Mouse (Mus musculus) c-Kit-positive CD71-positive TER-119-negative erythroid progenitor cells, embryonic 14.5 days (primary cell): ENCODE data around the gene Camta1.

ENCODE experiments used
- DNase-seq: peaks from one replicate; pipeline ENCODE4 v3.0.0-alpha.2; 2013; ENCODE audit warnings: low read depth

Gene Camta1

DNA sequence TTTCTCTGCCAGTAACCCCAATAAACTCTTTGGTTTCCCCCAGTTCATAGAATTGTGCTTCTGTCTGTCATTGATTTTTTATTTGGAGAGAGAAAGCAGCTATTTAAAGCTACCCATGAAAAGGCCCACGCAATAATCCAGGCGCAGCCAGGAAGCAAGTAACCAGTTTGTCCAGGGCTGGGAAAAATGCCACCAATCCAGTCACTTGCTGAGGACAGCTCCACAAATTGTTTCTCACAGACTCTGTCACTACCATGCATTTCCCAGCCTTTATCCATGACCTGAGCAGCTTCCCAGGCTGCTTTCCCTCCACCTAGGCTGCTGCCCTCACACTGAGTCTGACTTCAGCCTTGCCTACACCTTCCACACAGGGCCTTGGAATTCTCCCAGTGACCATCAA is 413.3 kb downstream of the Camta1 start:
- no peak for DNase-seq

DNA sequence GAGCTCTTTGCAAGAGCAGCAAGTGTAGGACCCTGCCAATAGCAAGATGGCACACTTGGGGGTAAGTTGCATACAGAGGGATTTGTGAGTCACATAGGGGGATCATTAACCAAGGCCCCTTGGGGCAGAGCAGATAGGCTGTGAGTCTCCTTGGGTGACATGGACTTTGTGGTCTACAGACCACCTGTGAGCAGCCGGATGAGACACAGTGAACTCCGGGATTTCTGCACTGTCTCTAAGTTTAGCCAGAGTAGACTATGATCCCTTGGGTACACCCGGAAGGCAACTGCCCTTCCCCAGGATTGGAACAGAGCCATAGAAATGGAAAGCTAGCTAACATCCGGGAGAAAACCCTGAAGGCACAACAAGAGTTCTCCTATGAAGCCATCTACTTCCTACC is 417.0 kb downstream of the Camta1 start:
- DNase-seq = no peak

GRCm38 (mm10) chr4:151438561-151438960 is 423.1 kb downstream of the Camta1 start:
- DNase-seq = no peak

GRCm38 (mm10) chr4:151437859-151438258 is 423.8 kb downstream of the Camta1 start:
- DNase-seq = no peak

- no peak for DNase-seq
Measured at GRCm38 (mm10) chr4:151425133-151425532, 436.5 kb downstream of the Camta1 start.

- no peak for DNase-seq
Measured at GRCm38 (mm10) chr4:151422922-151423321, 438.8 kb downstream of the Camta1 start.

DNA sequence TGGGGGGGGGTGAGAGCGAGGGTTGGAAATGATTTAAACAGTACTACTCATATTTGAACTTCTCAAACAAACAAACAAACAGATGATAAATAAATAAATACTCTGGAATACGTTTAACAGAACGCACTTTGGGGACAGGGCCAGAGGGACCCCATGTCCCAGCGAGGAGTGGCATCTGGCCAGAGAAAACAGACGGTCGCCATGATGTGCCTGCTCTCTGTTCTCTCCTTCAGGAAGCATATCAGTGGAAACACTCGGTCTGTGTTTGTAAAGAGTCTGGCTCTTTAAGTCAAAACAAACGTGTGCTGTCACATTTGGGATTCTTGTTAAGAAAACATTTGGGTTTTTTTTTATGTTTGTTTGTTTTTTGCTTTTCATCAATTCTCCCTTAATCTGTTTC is 439.3 kb downstream of the Camta1 start:
- no peak for DNase-seq

DNA sequence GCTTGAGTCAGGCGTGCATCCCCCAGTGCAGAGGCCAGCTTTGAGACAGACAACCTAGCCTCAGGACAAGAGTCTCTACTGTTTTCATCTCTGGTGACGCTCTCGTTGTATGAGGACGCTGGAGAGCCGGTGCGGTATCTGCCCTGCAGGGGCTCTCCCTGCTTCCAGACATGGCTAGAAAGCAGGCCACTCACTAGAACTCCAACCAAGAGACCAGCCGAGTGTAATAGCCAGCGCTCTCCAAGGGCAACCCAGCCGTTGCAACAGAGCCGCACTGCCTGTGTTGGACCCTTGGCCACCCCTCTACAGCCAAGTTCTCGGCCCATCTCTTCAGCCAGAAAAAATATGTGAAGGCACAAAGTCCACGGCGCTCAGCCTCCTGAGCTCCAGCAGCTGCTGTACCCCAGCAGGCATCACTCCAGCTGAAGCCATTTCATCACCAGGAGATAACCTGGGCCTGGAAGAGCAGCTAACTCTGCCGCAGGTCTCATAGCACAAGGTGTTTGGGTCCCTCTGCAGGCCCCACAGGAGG is 443.3 kb downstream of the Camta1 start:
- no peak for DNase-seq

DNA sequence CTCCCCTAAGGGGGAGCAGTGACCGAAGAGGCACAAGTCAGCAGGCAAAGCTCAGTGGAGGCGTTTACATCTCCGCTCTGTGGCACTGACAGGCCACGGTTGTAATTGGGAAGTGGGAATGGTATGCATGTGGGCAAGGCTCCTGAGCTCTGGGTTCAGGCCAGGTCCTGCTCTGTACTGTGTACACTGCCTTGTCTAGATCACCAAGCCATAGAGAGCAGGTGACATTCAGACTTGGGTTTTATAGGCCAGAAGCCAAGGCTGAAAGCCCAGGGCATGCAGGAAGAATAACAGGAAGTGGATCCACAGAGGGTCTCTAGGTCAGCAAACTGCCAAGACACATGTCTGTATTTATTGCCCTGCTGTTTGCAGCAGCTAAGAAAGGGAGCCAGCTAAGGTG is 445.9 kb downstream of the Camta1 start:
- no peak for DNase-seq

GRCm38 (mm10) chr4:151415376-151415775 is 446.3 kb downstream of the Camta1 start:
- DNase-seq = no peak

- no peak for DNase-seq
Measured at GRCm38 (mm10) chr4:151414952-151415351, 446.7 kb downstream of the Camta1 start.

GRCm38 (mm10) chr4:151411641-151412061 is 450.0 kb downstream of the Camta1 start:
- DNase-seq = no peak

- DNase-seq = no peak
Measured at GRCm38 (mm10) chr4:151411016-151411415, 450.7 kb downstream of the Camta1 start.

DNA sequence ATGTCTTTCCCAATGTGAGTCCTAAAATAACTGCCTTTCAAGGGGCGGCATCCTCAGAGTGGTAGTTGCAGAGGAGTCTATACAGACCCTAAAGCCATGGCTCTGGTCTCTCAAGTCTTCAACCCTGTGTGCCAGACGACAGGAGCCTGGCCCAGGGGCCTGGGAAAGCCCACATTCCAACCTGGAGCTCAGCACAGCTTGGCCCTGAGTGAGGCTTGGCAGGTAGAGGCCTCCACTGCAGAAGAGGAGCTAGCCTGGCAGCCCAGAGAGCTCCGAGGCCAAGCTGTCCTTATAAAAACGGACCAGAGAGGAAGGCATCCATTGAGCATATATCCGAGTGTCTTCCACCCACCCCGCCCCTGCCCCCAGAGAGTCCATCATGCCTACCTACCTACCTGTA is 452.4 kb downstream of the Camta1 start:
- no peak for DNase-seq

GRCm38 (mm10) chr4:151408811-151409210 is 452.9 kb downstream of the Camta1 start:
- DNase-seq = no peak

DNA sequence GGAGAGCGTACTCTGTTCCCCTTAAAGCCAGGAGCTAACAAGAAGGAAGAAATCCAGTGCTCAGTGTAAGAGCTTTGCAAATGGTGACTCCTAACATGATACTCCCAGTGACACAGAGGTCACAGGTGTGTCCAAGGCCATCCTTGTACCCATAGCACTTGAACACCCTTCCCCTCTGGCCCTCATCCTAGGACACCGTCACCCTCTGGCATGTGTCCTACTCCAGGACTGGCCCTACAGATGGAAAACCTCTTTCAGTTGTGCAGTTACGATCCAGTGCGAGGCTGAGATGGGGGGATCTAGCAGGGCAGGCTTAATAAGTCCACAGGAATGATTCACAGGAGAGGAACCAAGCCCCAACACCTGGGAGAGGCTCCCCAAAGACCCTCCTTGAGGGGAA is 453.4 kb downstream of the Camta1 start:
- no peak for DNase-seq

DNA sequence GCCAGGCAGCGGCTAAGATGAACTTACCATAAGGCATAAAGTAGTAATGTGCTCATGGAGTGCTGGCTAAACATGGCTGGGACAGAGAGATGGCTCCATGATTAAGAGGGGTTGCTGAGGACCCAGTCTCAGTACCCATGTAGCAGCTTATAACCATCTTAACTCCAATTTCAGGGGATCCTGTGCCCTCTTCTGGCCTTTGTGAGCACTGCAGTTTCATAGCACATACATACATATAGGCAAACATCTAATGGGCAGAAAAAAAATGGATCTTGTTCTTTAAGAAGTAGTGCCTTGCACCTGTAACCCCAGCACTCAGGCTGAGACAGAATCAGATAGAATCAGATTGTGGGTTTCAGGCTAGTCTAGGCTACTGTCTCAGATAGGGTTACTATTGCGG is 454.5 kb downstream of the Camta1 start:
- DNase-seq = no peak

DNA sequence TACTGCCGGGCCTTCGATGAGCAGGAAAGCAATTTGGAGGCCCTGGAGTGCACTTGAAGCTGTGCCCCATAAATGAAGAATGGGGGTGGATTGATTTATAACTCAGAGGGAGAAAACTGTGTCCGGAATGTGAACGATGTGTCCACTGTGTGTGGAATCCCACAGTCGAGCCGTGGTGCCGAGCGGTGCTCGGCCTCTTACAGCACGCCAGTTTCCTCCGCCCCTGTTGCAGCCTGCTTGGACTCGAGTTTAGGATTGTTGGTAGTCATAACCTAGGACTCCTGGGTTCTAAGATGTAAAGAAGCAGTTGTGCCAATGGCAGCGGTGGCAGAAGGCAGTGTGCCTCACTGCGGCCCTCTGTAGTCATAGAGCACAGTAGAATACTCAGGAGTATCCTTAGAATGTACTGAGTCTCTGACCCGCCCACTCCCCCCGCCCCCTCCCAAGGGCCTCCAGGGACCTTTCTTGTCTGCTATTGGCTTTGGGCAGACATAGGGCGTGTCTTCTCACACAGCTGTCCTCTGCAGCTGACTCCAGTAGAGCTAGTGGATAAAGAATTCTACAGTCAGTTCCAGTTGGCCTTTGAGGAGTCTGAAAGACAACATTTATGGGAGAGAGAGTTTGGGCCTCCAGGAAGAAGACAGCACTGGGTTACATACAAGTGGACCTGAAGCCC is 457.0 kb downstream of the Camta1 start:
- DNase-seq = no peak

DNA sequence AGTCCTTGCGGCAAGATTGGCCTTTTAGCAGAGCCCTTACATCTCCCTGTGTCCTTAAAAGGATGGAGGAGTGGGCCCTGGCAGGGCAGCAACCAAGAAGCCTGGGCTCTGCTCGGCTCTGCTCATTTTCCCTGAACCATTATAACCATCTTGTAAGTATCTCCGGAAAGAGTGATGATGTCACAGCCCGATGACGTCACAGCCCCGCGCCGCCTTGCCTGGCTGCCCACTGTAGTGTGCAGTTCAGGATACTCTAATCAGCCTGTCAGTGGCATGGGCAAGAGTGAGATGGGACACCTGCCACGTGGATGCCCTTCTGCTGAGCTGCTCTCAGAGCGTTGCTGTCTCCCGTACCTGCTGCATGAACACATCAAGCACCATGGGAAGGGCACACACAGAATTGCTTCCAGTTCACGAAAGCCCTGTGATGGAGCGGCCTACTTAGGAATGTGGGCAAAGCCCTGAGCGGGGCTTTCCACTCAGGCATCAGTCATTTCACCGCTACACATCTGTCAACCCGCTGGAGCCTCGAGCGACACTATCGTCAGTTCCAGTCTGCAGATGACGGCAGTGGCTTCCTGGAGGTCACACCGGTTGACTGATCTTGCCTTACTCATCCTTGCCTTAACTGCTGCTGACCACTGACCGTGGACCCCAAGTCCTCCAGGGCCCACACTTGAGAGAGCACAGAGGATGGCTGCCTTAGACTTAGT is 459.8 kb downstream of the Camta1 start:
- no peak for DNase-seq

DNA sequence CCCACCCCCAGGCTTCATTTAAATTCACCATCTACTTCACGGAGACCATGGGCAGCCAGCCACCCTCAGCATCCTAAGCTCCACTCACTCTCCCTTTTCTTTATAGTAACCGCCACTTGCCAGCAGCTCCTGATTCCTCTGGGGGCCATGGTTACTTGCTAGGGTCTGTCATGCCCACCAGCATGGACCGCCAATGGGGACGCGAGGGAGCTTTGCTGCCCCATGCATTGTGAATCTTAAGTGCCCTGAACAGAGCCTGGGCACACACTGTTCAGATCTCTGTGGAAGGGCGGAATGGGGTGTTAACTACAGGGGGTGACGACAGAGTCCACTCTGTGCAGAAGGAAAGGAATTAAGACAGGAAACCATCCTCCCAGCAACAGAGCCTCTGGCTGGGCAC is 465.1 kb downstream of the Camta1 start:
- DNase-seq = no peak

- DNase-seq = no peak
Measured at GRCm38 (mm10) chr4:151389345-151389744, 472.3 kb downstream of the Camta1 start.

- no peak for DNase-seq
Measured at GRCm38 (mm10) chr4:151386701-151387451, 474.8 kb downstream of the Camta1 start.
